Mouse (Mus musculus) lung, postnatal 36 days (tissue): ENCODE results near the gene Gm49416.
"Not testable (repeated sequence)": the region's sequence is repeated elsewhere in the genome, so short reads cannot be mapped to it uniquely, and the experiment has no call there.

Source experiments
- DNase-seq: peaks from one replicate; pipeline ENCODE4 v3.0.0; 2022; ENCODE audit warnings: mixed read lengths

The Gm49416 gene

DNA sequence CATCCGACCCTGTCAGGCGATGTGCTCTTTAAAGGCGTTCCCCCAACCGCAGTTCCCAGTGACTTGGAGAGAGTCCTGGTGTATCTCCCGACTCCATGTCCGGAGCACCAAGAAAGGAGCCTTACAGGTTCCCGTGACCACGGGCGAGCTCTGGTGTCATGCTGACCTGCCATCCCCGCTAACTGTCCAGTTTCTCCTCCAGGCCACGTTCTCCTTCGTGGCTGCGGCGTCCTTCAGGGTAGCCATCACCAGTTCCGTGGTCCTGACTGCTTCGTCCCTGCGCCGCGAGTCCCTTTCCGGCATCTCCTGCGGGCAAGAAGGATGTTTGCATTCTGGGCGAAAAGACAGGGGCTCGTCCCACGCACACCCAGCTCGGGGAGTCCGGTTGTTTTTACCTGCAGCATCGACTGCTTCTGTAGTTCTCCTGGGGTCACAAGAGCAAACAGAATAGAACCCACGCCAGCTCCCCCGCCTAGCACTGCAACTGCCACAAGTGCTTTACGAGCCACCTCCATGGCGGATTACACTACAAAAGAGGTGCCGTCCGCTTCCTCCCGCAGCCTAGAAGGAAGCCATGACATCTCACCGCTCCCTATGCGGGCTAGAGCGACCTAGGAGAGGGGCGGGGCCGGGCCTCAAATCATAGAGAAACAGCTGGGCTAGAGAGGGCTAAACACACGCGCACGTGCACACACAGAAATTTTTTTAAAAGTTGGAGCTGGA, 8.3 kb upstream of the Gm49416 start, which contains the start of gene Uqcc3:
Uqcc3 (minus strand) TSS at position 613 of the 723 bp plus-strand sequence.
- peak; percentile 96 for DNase-seq

GRCm38 (mm10) chr19:8881034-8881392, 7.7 kb upstream of the Gm49416 start:
- no peak for DNase-seq

GRCm38 (mm10) chr19:8883616-8884015, 5.1 kb upstream of the Gm49416 start, which contains the start of the genes Lbhd1 and Gm49403:
Gene Lbhd1 (plus strand): TSS chr19:8883732.
Gene Gm49403 (plus strand): TSS chr19:8883930.
- DNase-seq = no peak

DNA sequence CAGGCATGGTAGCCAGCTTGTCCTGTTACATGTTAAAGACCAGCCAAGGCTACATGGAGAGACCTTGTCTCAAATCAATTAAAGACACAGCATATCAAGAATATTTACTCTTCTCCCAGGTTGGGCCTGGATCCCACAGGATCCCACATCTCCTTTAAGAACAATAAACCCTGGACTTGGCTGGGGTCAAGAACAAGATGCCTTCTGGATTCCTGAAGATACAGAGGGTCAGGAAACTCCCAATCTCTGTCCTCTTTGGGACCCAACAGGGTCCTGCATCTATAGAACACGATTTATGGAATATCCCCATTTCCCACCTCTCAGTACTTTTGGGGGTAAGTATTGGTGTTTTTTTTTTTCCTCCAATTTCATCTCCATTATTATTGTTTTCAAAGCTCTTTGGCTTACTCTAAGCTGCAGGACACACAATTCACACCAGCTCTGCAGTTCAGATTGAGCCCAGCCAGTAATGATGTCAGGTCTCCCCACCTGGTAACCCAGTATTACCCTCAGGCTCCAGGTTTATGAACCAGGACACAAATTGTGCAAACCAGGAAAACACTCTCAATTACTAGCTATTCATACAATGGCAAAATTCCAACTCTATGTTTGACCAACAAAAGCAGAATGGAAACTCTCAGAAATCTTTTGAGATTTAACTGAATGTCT, 1.7 kb upstream of the Gm49416 start:
- peak; percentile 17 for DNase-seq

DNA sequence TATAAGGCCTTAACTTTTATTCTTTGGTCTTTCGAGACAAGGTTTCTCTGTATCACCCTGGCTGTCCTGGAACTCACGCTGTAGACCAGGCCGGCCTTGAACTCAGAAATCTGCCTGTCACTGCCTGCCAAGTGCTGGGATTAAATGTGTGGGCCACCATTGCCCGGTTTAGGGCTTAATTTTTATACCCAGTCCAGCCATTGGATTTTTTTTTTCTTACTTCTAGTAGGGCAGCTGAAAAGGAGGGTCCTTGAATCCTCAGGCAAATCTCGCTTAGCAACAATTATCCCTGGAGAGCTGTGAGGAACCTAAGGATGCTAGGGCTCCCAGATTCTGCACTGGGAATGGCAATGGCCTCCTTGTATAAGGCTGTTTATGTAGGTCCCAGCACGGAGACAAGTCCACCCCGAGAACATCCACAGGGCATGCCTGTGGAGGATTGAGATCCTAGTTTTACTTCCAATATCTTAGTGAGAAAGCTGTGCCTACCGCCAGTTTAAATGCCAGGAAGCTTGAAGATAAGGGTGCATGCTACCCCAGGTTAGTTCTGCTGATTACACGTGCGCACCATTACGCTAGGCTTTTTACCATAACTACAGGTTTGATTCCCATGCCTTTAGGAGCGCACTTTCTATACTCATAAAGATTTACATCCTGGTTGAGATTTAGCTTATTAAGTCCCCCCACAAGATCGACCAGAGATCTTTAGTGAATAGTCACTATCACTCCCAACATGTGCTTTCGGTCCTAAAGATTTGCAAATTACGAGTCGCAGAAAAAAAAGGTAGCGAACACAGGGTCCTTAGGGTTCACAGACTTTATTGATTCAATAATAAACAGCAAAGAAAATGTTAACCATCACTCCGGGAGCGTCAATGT, 902 bp upstream of the Gm49416 start:
- DNase-seq = no peak

GRCm38 (mm10) chr19:8892829-8893766, 4.4 kb downstream of the Gm49416 start, which contains the start of gene Ints5:
Gene Ints5 (plus strand): TSS chr19:8893005.
- DNase-seq = peak; percentile 88

DNA sequence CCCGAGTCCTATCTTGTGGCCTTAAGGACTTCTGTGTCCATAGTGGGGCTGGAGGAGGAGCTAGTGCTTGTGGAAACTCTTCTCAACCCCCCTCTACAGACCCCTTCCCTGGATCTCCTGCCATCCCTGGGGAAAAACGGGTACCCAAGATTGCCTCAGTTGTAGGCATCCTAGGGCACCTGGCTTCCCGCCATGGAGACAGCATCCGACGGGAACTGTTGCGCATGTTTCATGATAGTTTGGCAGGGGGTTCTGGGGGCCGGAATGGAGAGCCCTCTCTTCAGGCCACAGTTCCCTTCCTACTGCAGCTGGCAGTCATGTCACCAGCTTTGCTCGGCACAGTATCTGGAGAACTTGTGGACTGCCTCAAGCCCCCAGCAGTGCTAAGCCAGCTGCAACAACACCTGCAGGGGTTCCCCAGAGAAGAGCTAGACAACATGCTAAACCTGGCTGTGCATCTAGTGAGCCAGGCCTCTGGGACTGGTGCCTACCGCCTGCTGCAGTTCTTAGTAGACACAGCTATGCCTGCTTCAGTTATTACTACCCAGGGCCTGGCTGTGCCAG, 6.8 kb downstream of the Gm49416 start:
- no peak for DNase-seq

DNA sequence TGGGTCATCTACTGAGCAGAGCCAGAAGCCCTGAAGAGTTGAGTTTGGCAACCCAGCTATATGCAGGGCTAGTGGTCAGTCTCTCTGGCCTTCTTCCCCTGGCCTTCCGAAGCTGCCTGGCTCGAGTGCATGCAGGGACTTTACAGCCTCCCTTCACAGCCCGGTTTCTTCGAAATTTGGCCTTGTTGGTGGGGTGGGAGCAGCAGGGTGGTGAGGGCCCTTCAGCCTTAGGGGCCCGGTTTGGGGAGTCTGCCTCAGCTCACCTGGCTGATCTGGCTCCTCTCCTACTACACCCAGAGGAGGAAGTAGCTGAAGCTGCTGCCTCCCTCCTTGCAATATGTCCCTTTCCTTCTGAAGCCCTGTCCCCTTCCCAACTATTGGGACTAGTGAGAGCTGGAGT, 7.5 kb downstream of the Gm49416 start:
- not testable (repeated sequence) for DNase-seq

DNA sequence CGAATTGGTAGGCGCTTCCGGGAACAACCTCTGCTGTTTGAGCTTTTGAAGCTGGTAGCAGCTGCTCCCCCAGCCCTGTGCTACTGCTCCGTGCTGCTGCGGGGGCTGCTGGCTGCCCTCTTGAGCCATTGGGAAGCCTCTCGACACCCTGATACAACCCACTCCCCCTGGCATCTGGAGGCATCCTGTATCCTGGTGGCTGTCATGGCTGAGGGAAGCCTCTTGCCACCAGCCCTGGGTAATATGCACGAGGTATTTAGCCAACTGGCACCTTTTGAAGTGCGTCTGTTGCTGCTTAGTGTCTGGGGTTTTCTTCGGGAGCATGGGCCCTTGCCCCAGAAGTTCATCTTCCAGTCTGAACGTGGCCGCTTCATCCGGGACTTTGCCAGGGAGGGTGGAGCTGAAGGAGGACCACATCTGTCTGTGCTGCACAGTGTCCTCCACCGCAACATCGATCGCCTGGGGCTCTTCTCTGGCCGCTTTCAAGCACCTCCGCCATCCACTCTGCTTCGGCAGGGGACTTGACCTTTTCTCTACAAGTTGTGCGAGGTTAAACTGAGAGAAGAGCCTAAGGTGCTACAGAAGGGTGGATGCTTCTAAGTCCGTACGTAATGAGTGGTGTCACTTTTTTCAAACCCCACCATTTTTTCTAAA, 8.6 kb downstream of the Gm49416 start:
- DNase-seq = peak; percentile 44

DNA sequence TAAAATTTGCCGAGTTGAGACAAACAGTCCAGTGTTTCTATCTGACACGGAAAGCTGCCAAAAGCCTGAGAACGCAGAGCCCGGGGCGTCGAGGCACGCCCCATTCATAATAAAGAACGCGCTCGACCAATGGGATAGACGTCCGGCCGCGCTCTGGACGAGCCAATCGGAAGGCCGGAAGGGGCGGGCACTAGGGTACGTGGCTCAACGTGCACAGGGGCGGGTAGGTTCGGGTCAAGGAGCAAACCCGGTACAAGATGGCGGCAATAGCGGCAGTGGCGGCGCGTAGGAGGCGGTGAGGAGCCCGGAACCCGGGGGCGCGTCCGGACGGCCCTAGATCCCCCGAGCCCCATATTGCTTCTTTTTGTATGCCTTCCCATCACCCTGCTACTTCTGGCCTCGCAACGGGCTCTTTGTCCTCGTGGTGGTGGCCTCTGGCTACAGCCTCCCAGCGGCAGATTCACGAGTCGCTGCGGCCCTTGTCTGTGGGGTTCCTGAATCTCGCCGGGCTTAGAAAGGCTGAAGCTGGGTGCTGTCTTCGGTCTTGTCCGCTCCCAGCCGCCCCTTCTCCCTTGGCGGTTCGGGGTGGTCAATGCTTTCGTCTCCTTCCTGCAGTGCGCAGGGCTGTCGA, 9.3 kb downstream of the Gm49416 start, which contains the start of gene Ganab:
Ganab (plus strand) TSS at position 207 of the 631 bp plus-strand sequence.
- DNase-seq = peak; percentile 98

DNA sequence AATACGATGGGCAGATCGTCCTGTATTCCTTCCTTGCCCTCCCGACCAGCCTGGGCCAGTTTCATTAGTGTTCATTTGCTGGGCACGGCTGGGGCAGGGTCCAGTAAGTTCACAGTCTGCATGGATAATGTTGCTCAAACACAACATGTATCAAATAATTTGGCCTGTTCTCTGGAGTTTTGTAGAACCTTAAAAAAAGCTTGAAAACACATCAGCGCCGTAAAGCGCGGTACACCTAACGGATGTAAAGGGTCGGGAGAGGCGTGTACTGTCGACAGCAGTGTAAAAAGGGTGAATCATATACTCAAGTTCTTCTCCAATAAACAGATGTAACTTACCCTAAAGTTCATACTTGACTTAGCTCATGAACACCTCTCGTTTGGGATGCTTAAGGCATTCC, 9.8 kb downstream of the Gm49416 start:
- no peak for DNase-seq

DNA sequence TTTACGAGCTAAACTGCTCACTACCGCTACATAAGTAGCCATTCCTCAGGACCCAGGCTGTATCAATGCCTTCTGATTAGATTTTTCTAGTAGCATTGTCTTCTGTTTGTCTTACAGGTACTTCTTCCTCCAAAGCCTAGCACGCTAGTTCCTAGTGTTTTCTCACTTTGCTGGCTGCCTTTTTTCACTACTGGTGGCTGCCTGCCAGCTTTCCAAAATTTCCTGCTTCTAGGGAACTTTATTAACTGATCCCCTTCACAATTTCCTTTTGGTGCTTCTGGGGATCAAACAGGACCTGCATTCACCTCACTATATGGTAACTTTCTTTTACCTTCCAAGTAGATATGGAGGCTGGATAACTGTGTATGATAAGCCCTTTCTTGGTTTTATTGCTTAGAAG, 10.4 kb downstream of the Gm49416 start:
- no peak for DNase-seq

DNA sequence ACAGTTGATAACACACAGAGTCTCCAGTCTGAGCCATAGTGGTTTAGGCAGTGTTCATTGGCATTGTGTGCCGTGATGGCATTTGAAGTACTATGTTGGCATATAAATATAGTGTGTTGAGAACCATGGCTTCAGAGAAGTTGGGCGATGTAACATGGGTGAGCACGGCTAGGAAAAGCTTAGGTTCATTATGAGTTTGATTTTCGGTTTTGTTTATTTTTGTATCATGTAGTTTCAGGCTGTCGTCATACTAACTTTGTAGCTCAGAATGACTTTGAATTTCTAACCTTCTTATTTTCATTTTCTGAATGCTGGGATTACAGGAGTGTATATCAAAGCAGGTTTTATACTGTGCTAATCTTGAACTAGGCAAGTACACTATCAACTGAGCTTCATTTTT, 14.7 kb downstream of the Gm49416 start:
- no peak for DNase-seq

GRCm38 (mm10) chr19:8908531-8908930, 19.8 kb downstream of the Gm49416 start:
- no peak for DNase-seq

DNA sequence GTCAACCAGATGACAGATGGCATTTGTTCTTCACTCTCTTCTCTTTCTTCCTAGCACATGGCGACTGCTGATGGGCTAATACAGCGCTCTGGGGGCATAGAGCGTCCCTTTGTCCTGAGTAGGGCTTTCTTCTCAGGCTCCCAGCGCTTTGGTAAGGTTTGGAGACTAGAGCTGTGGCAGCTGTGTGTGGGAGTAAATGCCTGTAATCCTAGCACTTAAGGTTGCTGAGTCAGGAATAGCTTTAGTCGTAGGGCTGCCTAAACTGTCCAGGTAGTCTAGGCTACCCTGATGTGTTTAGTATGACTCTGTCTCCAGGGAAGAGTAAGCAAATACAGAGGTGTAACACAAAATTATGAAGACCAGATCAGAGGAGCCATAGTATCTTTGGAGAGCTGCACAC, 23.1 kb downstream of the Gm49416 start:
- DNase-seq = no peak

- no peak for DNase-seq
Observed at GRCm38 (mm10) chr19:8914212-8914611, 25.5 kb downstream of the Gm49416 start.

DNA sequence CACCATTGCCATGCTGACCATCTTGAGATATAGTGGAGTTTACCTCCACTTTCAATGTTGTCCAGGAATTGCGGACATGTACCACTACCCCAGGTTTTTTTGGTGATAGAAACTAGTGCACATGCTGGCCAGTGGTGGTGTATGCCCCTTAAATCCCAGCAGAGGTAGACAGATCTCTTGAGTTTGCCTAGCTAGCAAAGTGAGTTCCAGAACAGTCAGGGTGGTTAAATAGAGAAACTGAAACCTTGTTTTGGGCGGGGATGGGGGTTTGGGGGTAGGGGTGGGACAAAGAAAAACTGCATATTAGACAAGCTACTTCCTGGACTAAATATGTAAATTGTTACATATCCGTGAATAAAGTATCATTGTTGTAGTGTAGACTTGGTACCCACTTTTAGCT, 30.3 kb downstream of the Gm49416 start:
- DNase-seq = no peak

DNA sequence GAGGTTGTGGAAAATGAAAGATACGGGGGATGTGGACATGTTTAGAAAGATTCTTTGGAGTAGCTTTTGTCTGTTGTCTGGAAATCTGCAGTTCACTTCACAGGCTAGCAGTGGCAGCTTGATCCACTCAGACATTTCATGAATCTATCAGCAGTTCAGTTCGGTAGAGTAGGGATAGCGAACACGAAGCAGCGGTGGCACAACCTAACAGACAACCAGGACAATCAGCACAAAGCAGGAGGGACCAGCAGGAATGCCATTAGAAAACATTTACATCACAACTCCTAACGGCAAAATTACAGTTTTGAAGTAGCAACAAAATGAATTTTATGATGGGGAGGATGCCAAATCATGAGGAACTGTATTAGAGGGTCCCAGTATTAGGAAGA, 31.0 kb downstream of the Gm49416 start:
- DNase-seq = no peak

DNA sequence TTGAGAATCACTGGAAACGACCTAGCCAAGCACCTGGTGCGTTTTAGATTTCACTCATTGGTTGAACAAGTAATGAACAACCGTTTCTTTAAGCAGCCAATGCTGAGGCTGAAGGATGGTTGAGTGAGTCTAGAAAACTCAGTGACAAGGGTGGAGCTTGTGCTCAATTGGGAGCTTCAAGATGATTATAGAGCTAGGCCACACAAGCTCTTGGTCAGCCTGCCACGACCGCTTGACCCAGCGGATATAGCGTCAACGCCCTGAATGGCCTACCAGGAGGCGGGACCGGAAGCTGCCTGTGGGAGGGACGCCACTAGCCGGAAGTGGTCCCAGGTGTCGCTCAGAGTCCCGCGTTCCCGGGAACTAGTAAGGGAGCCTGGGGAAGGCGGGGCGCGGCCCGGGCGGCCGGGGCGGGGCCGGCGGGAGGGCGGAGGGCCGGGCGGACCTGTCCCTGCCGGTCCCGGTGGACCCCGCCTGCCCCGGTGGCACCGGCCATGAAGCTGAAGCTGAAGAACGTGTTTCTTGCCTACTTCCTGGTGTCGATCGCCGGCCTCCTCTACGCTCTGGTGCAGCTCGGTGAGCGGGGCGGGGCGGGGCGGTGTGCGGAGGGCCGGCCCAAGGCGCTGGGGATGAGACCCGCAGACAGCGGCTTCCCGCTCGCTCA, 31.5 kb downstream of the Gm49416 start, which contains the start of gene B3gat3:
B3gat3 (plus strand) TSS at position 302 of the 664 bp plus-strand sequence.
- DNase-seq = peak; percentile 98

DNA sequence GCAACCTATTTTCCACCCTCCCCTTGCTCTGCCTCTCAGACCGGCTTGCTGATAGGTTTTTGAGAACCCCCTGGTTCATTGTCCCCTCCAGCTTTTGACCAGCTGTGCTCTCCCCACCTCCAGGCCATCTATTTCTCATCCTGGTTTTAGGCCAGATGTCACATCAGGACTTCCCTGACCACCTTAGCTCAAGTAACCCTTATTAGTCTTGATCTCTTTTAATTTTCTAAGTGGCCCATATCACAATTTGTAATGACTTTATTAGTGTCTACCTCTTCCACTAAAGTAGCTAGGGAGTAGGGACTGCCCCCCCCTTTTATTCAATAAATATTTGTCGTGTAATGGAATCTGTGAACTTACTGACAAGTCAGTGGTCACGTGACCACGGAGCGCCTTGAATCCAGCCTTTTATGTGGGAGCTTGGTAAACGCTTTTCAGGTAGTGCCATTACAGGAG, 32.1 kb downstream of the Gm49416 start:
- DNase-seq = peak; percentile 70
